Mouse (Mus musculus): ENCODE results near the gene Otulin. TPM values are rescaled to one million over a fixed set of nuclear protein-coding genes. Genes with fewer than 3 reads are reported as not detected.

The Otulin gene
- polyA plus RNA-seq, 1 experiment = 23.7 TPM

DNA sequence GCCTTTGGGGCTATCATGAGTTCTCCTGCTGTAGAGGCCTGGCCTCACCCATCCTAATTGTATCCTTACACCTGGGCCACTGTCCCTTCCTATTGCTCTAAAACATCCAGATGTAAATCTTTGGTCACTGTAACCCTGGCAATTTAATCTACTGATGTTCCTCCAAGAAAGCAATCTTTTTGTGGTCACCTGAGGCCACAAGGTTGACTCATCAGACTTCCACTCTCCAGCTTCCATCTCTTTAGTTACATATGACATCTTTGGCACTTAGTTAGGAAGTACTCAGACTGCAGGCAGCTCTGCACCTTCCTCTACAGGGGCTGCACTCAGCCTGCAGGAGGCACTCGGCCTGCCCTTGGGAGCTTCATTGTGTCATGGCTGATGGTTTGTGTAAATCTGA lies 53.6 kb downstream of the Otulin start:
- no peak for DNase-seq (ENCODE audit: low read depth)
- TF ChIP-seq CTCF (IDR thresholded peaks at IDR 0.05; ENCODE audit: borderline replicate concordance, extremely low read depth, insufficient read depth, insufficient read length) = no peak
- TF ChIP-seq POLR2A (IDR thresholded peaks at IDR 0.05; ENCODE audit: borderline replicate concordance, extremely low read depth, insufficient read depth, insufficient read length, poor library complexity, severe bottlenecking) = no peak

DNA sequence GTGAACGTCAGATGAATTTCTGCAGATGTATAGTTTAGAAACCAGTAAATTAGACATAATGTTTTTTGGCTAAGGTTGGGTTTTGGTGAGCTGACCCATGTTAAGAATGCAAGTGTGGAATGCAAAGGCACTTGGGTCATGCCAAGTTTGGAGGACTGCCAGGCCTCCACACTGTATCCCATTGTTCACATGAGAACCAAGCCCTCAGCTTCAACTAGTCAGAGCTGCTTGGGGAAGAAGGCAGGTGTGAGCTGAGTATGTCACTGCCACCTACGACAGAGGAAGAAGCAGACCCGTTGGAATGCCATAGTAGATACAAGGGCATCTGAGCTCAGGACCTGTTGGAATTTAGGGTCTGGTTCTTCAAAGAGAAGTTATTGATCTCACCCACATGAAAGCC lies 54.6 kb downstream of the Otulin start:
- TF ChIP-seq POLR2A (IDR thresholded peaks at IDR 0.05; ENCODE audit: borderline replicate concordance, extremely low read depth, insufficient read depth, insufficient read length, poor library complexity, severe bottlenecking) (no peak), CTCF (IDR thresholded peaks at IDR 0.05; ENCODE audit: borderline replicate concordance, extremely low read depth, insufficient read depth, insufficient read length) (no peak)
- DNase-seq (ENCODE audit: low read depth) = peak; percentile 66

DNA sequence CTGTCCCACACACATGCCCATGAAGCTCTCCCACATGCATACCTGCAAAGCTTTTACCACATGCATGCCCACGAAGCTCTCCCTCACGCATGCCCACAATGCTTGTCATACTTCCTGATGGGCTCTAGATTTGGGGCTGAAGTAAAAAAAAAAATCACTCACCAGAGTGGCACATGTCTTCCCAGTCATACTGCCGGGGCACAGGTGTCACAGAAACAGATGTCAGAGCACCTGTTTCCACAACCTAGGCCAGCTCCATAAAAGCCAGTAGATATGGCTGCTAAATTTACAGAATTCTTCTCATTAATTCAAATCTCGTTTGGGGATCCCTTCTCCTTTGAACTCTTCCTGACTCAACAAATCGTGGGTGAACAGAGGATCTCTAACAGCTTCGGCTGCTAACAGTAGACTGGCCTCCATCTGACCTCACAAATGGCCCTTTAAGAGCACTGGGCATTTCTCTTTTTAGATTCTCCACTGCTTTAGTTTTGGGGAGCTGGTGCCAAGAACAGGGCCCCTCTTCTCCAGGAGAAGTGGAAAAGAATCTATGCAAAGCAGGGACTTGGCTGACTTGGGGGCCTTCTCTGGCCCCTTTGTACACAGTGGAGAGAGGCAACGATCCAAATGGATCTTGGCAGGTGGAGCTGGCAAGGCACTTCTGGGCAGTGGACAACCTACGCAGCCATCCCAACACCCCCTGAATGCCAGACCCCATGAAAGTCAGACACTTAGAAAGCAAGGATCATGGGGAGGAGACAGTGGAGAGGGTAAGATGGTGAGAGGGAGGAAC lies 55.3 kb downstream of the Otulin start:
- peak; percentile 26 for DNase-seq (ENCODE audit: low read depth)
- TF ChIP-seq POLR2A (IDR thresholded peaks at IDR 0.05; ENCODE audit: borderline replicate concordance, extremely low read depth, insufficient read depth, insufficient read length, poor library complexity, severe bottlenecking) = no peak
- no peak for TF ChIP-seq CTCF (IDR thresholded peaks at IDR 0.05; ENCODE audit: borderline replicate concordance, extremely low read depth, insufficient read depth, insufficient read length)

DNA sequence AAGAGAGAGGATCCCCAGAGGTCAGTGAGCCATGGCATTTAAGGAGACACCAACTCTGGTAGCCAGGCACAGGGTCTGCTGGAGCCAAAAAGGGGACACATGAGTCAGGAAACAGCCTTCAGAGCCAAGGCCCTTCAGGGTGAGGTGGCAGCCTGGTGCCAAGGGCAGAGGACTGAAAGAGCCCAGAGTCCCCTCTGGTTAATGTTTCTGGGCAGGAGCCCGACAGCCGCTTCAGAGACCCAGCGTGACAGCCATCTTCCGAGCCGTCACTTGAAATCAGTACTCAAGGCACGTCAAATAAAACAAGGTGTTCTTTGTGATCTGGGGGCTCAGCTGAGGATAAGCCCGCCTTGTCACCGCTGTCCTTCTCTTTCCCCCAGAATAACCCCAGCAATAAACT lies 59.3 kb downstream of the Otulin start:
- no peak for TF ChIP-seq CTCF (IDR thresholded peaks at IDR 0.05; ENCODE audit: borderline replicate concordance, extremely low read depth, insufficient read depth, insufficient read length)
- no peak for TF ChIP-seq POLR2A (IDR thresholded peaks at IDR 0.05; ENCODE audit: borderline replicate concordance, extremely low read depth, insufficient read depth, insufficient read length, poor library complexity, severe bottlenecking)
- DNase-seq (ENCODE audit: low read depth) = no peak

DNA sequence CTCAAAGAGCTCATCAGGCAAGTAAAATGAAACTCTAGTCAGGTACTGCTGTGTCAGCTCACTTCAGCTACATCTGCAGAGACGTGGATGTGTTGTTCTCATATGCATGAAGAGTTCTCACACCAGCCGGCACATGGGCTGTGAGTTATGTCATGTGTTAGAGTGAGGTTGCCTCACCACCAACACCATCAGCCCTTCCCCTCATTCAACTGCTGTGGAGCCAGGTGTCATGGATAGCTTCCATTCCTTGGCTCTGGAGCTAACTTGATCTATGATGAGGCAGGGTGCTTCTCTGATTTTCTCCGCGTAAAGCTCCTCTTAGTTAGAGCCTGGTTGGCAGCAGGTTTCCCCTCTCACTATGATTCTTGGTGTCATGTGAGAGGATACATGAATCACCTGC lies 60.1 kb downstream of the Otulin start:
- DNase-seq (ENCODE audit: low read depth) = no peak
- TF ChIP-seq CTCF (IDR thresholded peaks at IDR 0.05; ENCODE audit: borderline replicate concordance, extremely low read depth, insufficient read depth, insufficient read length) = no peak
- no peak for TF ChIP-seq POLR2A (IDR thresholded peaks at IDR 0.05; ENCODE audit: borderline replicate concordance, extremely low read depth, insufficient read depth, insufficient read length, poor library complexity, severe bottlenecking)

DNA sequence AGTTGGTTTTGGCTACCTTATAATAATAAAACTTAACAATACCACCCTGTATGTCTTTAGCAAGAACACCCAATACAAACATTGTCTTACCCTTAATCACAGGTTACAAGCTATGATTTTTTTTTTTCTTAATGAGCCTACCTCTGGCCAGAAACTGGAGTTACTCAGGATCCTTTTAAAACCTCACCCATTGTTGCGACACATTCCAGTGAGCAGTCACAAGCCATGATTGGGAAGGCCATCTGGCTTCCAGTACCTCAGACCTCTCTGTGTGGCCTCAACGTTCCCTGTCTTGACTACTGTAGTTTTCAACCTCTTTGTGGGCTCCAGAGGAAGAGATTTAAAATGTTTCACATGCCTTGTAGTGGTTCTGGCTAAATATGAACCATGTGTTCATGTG lies 60.6 kb downstream of the Otulin start:
- DNase-seq (ENCODE audit: low read depth) = no peak
- TF ChIP-seq CTCF (IDR thresholded peaks at IDR 0.05; ENCODE audit: borderline replicate concordance, extremely low read depth, insufficient read depth, insufficient read length) (no peak), POLR2A (IDR thresholded peaks at IDR 0.05; ENCODE audit: borderline replicate concordance, extremely low read depth, insufficient read depth, insufficient read length, poor library complexity, severe bottlenecking) (no peak)

DNA sequence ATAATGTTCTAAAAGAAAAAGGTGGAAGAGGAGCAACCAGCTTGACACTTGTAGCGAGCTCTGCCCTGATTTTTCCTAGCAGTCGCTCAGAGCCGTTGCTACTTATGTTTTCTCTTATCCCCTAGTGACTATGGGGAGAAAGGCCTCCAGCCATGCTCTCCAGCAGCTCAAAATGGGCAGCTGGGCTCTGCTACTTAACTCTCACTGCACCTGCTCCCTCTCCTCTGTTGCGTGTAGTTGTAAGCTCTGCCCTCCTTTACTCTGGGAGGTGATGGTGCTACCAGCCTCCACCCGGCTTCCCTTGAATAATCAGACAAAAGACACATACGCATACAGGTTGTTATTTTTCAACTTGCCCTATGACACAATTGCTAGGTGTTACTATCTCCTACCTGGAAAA lies 62.1 kb downstream of the Otulin start:
- DNase-seq (ENCODE audit: low read depth) = no peak
- TF ChIP-seq POLR2A (IDR thresholded peaks at IDR 0.05; ENCODE audit: borderline replicate concordance, extremely low read depth, insufficient read depth, insufficient read length, poor library complexity, severe bottlenecking) = no peak
- TF ChIP-seq CTCF (IDR thresholded peaks at IDR 0.05; ENCODE audit: borderline replicate concordance, extremely low read depth, insufficient read depth, insufficient read length) = no peak

DNA sequence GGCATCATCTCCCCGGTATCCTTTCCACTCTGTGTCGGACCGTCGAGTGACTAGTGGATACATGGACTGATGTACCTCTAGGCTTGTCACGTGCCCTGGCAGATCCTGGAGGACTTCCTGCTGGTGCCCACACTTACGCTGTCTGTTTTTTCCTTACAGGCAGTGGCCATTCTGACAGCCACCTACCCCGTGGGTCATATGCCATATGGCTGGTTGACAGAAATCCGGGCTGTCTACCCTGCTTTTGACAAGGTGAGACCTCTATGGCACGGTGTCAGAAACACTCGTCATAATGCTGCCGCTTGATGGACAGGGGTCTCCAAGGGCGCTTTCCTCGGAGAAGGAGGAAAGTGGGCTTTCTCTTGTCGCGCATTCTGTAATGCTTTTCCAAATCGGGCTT lies 63.1 kb downstream of the Otulin start:
- no peak for TF ChIP-seq POLR2A (IDR thresholded peaks at IDR 0.05; ENCODE audit: borderline replicate concordance, extremely low read depth, insufficient read depth, insufficient read length, poor library complexity, severe bottlenecking)
- no peak for TF ChIP-seq CTCF (IDR thresholded peaks at IDR 0.05; ENCODE audit: borderline replicate concordance, extremely low read depth, insufficient read depth, insufficient read length)
- DNase-seq (ENCODE audit: low read depth) = no peak

DNA sequence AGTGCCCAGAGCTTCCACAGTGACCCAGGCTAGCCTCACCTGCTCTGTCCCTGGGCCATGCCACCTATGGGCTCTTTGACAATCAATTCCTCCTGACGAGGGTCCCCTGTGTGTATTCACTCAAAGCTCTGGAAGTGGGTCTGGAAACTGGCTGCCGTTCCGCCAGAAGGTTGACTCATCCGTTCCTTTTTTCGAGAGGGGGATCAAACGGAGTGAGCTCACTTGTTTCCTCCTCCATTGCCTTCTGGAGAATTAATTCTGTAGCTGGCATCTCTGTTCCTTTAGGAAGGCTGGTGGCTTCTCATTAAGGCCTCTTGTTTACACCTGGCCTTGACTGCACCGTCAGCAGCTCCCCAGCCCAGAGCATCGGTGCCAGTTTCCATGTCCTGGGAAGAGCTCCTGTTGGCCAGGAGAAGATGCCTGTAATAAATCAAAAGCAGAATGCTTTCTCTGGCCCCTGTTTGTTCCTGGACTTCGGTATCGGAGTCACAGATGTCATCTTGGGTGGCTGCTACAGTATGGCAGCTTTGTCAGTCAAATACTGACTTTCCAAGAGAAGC lies 64.8 kb downstream of the Otulin start:
- TF ChIP-seq POLR2A (IDR thresholded peaks at IDR 0.05; ENCODE audit: borderline replicate concordance, extremely low read depth, insufficient read depth, insufficient read length, poor library complexity, severe bottlenecking) (no peak), CTCF (IDR thresholded peaks at IDR 0.05; ENCODE audit: borderline replicate concordance, extremely low read depth, insufficient read depth, insufficient read length) (no peak)
- no peak for DNase-seq (ENCODE audit: low read depth)

DNA sequence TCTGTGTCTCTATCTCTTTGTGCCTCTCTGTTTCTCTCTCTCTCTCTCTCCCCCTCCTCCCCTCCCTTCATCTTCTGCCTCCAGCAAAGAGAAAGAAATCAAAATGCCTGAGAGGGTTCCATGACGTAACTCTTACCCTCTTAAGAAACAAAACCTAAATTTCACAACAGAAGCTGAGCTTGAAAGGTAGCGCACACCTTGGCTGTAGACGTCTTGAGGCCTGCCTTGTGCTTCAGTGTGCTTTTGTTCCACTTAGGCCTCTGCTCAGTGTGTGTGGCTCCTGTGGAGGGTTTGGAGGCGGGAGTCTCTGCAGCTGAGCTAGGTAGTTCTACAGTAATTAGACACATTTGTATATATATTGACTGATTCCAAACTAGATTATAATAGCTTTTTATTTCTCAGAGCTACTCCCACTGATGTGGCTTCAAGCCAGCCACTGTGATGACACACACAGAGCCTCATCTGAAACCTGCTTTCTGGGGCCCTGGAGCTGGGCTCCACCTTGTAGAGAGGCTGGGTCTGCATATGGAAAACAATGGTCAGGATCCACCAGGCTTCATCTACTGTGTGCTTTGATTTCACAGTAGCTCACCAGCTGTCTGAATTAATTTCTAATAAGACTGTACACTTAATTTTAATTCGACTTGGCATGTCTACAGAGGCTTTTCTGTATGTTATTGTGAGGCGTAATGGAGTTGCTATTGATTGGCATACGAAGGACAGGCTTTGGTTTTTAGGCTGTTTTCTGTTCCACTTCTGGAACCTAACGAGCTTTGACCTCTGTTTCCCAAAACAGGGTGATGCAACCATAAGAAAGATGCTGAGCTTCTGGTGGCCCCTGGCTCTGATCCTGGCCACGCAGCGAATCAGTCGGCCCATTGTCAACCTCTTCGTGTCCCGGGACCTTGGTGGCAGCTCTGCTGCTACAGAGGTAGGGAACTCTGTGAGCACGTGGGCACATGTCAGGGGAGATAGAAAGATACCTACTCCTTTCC lies 66.1 kb downstream of the Otulin start:
- no peak for TF ChIP-seq POLR2A (IDR thresholded peaks at IDR 0.05; ENCODE audit: borderline replicate concordance, extremely low read depth, insufficient read depth, insufficient read length, poor library complexity, severe bottlenecking)
- TF ChIP-seq CTCF (IDR thresholded peaks at IDR 0.05; ENCODE audit: borderline replicate concordance, extremely low read depth, insufficient read depth, insufficient read length) = no peak
- peak; percentile 50 for DNase-seq (ENCODE audit: low read depth)

DNA sequence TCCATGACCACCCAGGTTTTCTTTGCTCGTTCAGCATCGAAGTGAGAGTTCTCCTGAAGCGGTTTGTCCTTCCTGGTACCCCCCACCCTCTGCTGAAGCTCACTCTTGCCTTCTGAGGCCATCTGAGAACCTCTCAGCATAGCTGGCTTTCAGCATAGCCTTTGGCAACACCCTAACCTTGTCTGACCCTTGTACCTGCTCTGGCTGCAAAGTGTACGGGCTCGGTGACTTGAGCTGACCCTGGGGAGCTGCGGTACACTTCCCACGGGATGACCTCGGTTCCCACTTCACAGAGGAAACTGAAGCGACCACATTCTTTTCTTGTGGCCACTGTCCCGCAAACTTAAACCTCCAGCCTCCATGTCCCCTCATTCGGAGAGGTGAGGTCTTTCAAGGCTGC lies 70.2 kb downstream of the Otulin start:
- TF ChIP-seq POLR2A (IDR thresholded peaks at IDR 0.05; ENCODE audit: borderline replicate concordance, extremely low read depth, insufficient read depth, insufficient read length, poor library complexity, severe bottlenecking) (no peak), CTCF (IDR thresholded peaks at IDR 0.05; ENCODE audit: borderline replicate concordance, extremely low read depth, insufficient read depth, insufficient read length) (no peak)

More for the DNA sequence above, 70.2 kb downstream of the Otulin start:
- DNase-seq (ENCODE audit: low read depth) = no peak
